Mouse (Mus musculus) CD4-positive, CD25-positive, alpha-beta regulatory T cell, adult 2 months (primary cell): ENCODE data around the gene Rps19bp1.

ENCODE experiments used
- DNase-seq: peaks from one replicate; pipeline ENCODE4 v3.0.0-alpha.2; 2012; ENCODE audit warnings: low read depth, low spot score

The Rps19bp1 gene

DNA sequence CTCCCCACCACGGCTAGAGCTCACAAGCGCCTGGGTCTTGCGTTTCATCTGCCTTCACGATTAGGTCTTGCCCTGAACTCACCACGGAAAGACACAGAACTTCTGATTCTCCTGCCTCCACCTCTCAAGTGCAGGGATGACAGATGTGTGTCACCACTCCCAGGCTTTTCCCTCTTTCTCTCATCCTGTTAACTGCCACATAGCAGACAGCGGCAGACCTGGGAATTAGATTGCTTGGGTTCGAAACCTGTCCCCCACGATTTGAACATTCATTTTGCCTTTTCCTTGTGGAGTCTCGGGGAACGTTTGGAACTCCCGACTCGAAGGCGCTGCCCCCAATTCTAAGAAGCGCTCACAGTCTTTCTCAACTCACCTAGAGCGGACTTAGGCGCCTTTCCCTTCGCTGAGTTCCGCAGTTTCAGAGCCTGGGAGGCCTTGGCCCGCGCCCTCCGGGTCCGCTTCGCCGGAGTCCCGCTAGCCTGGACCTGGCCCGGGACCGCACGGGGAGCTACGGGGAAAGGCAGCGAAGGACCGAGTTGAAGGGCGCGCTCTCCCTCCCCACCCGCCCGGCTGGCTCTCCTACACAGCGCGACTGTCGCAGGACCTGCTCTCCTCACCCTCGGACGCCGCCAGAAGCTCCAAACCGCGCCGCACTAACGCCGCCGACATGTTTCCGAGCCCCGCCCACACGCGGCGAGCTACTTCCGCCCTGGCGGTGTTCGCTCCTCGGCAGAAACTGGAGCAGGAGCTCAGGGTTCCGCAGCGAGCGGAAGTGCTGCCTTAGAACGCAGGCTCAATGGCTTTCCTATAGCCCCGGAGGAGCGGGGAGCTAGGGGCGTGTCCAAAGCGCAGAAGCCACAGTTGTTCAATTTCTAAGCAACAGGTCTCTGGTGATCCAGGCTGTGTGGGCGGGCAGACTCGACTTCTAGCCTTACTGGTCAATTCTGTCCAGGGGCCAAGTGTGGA, at the start of gene Rps19bp1:
TSS of gene Rps19bp1 (minus strand) at position 706 of the 966 bp plus-strand sequence.
- peak; percentile 97 for DNase-seq

DNA sequence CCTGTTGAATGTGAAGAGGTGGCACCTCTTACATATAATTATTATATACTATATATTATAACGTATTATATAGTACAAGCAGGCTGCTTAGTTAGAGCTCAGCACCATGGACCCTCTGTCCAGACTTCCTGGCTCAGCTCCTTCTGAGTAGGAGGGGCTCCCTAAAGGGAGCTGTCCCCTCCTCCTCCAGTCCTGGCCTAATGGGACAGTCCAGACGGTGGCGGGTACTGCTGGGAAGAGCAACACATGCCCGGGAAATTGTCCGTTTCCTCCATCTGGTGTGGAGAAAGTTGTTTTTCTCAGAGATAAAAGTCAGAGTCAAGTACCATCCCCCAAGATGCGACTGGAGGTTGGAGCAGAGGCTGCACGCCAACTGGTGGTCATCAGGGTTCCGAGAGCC, 42.0 kb upstream of the Rps19bp1 start:
- DNase-seq, result no peak

DNA sequence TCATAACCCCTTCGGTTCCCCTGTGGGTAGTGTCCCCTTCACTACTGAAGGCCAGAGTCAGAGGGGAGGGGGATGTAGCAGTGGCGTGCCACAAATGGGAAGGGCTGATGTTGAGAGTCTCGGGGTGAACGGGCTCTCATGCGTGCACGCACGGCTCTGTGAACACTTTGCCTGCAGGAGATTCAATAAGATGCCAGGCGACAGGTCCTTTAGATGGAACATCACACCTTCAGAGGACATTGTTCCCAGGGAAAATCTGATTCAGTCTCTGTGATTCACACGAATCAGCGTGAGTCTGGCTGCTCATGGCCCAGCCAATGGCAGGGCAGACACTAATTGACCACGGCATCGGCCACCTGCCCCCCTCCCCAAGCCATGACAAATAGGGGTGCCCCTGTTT, 40.1 kb upstream of the Rps19bp1 start:
- DNase-seq, result no peak

DNA sequence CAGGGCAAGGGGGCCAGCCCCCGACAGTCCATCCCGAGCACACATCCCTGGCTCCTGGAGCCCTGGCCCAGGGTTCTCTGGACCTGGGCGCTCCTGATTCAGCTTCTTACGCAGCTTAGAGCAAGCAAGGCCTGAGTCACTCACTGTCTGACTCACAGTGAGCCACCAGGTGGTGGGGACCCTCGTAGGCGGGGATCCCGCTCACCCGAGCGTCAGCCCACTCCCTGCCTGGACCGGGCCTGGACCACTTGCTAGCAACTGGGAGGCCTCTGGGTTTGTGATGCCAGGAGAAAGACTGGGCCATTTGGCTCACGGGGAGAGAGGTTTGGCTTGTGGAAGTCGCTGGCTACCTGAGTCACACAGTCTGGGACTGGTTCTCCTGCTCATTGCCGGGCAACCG, 39.7 kb upstream of the Rps19bp1 start:
- DNase-seq, result no peak

DNA sequence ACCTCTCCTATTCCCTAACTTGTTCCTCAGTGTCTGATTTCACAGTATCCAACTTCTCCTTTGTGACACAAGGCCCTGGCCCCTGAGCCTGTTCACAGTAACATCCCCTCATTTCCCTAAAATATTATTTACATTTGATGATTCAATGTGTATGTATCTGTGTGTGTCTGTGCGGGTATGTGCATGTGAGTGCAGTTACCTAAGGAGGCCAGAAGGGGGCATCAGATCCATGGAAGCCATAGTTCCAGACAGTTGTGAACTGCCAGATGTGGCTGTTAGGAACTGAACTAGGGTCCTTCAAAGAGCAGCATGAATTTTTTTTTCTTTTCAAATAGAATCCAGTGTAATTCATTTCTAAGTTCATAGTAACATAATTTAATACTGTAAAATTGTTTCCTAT, 33.0 kb upstream of the Rps19bp1 start:
- peak; percentile 24 for DNase-seq

DNA sequence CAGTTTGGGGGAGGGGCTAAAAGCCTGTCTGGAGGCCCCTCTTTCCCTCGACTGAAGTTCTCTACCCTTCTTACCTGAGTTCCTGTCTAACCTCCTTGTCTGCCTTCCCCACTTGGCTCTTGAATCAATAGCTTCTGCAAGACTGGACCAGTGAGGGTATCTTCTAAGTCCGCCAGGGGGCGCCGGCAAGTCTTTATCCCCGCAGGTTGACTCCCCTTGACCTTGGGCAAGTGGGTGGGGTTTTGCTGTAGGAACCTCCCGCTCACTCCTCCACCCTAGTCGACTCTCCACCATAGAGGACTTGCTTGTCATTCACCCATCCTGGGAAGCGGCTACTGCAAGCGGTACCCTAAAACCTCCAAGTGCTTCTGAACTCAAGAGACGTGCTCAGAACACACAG, 25.3 kb upstream of the Rps19bp1 start:
- DNase-seq, result peak; percentile 89

DNA sequence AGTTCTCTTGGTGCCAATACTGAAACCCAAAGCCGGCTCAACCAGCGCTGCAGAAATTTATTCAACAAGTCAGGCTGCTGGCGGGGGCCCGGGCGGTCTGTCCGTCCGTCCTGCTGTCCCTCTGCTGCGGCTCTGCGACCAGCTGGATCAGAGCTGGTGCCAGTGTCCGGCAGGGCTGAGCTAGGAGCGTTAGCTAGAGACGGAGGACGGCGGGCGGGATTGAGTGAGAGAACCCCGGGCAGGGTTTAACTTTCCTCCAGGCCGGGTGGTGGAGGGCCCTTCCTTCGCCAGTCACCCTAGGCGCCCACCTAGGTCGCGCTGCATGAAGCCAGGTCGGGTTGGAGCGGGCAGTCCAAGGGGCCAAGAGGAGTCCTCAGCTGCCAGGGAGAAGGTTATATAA, 23.9 kb upstream of the Rps19bp1 start:
- no peak for DNase-seq

DNA sequence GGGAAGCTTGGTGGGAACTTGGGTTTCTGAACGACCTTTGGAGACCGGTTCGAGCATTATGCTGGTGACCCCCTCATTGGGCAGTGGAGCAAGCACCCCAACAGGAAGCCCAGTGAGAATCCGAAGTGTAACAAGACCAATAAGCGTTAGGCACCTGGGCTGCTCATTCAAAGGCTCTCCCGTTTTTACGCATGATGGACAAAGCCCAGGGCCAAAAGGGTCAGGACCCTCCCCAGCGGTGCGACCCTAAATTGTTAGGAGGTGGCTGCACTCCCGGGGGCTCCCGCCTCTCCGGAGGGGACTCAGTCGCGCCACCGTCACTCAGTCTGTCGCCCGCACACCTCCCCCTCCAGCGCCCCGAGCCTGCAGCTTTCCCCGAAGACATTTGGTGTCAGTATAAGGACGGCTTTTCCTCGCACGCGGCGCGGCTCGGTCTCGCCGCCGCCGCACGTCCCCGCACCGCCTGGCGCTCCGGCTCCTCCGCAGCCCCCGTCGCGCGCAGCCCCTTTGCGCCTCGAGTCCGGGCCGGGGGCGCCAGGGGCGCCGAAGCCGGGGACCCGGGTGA, 22.8 kb upstream of the Rps19bp1 start, which contains the start of gene Cacna1i:
TSS of gene Cacna1i (plus strand) at position 388 of the 565 bp plus-strand sequence.
- DNase-seq, result no peak

DNA sequence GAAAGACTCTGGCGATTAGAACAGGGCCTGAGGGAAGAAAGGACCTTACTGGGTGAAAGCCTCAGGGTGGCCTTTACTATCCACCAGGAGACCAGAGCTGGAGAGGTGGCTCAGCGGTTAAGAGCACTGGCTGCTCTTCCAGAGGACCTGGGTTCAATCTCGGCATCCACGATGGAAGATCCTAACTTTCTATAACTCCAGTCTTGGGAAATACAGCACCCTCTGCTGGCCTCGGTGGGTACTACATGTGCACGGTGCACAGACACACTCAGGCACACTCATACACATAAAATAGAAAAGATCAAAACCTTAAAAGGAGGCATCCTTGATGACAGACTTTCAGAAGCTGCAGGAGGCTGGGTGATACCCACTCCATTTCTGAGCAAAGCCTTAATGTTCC, 16.5 kb upstream of the Rps19bp1 start:
- DNase-seq, result peak; percentile 69

DNA sequence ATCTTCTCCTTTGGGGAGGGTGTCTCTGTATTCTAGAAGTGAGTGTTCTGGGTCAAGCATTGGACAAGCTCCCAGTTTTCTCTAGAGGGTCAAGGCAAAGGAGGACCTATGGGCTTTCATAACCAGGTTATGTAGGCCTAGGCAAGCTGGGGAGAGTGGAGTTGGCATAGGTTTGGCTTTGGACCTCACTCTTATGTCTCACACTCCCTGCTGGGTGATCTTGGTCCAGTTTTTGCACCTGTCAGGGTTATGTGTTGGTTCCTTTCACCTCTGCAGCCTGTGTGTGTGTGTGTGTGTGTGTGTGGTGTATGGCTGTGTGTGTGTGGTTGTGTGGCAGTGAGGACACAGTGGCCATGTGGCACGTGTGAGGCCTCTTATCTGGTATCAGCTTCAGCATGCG, 14.9 kb upstream of the Rps19bp1 start:
- DNase-seq, result no peak

DNA sequence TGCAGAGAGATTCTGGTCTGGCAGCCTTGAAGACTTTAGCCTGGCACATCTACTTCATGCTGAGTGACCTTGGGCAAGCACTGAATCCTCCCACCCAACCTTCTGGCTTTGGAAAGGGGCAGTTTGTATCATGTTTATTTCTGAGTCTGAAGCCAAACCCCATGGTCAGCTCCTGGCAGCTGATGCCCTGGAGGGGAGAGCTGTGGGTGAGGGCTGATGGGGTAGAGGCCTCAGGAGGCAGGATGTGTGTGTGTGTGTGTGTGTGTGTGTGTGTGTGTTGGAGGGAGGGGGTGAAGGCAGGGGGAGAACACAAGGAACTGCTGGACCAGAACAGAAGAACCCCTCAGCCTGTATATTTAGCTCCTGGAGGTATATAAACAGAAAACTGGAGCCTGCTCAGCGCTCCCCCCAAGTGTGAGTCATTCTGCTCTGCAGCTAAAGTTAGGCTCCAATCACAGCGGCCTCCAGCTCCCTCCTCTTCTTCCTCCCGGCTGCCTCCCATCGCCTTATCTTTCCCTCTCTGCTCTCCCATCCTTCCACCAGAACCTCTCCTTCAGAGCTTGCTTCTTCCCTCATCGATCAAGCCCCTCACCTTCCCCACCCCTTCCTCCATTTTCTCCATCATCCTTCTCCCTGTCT, 14.1 kb upstream of the Rps19bp1 start:
- no peak for DNase-seq

DNA sequence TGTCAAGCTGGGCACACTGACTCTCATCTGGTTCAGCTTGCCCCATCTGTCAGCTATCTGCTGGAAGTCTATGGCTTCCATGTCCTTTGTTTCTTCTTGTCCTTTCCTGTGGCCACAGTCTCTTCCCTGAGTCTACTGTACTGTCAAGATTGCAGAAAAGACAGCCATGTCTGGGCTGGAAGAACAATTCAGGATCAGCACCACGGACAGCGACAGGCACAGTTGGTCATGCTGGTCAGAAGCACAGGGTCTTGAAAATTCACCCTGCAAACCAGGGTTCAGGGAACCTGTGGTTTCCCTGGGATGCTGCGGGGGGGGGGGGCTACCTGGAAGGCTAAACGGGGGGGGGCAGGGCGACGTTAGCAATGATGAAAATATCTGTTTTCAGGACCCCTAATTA, 13.5 kb upstream of the Rps19bp1 start:
- DNase-seq, result peak; percentile 60

DNA sequence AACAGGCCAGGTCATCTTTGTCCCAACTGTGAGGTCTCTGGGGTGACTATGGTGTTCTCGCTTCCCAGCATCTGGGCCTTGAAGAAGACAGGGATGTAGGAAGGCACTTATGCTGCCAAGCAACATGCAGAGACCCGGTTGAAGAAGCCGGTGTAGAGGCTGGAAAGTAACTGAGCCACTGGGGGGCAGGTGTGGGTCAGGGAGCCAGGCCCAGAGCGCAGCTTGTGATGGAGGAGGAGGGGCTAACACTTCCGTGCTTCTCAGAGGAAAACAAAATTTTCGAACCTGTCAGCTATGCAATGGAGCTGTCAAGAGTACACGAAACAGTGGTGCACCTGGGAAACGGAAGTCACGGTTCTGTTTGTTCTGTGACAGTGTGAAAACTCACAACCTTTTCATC, 13.0 kb upstream of the Rps19bp1 start:
- DNase-seq, result peak; percentile 48

DNA sequence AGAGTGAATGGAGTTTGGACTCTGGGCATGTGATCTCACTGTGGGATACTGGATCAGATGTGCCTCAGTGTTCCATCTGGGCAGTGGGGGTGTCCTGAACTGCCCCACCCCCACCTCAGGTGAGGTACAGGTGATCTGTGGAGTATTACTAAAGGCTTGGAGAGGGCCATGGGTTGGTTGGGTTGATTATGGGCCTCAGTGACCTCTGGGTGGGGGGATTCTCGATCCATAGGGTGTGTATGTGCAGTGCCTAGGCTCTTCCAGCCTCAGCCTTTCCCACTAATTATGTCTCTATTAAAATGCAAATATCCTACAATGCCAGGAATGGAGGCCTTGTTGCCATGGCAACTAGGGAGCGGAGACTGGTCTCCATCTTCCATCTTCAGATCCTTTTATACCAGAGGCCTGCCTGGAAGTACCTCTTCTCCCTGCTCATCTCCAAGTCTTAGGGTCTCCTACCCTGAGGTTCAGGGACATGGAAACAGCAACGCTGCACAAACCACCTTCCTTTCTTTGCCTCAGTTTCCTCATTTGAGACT, 7.8 kb upstream of the Rps19bp1 start:
- DNase-seq, result no peak

DNA sequence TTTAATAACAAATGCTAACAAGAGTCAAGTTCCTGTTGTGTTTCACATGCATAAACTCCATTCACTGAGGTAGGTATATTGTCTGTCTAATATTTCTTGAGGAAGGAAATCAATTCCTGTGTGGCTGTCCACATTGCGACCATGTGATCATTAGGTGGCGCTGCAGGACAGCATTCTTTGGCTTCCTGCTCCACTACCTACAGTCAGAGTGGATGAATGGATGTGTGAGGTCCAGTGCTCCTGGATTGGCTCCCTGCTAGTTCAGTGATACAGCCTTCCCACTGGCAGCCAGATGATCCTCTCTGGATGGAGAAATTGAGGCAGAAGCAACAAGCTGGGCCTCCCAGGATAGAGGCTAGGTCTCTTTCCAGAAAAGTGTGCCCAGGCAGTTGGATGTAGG, 2.2 kb upstream of the Rps19bp1 start:
- peak; percentile 88 for DNase-seq

DNA sequence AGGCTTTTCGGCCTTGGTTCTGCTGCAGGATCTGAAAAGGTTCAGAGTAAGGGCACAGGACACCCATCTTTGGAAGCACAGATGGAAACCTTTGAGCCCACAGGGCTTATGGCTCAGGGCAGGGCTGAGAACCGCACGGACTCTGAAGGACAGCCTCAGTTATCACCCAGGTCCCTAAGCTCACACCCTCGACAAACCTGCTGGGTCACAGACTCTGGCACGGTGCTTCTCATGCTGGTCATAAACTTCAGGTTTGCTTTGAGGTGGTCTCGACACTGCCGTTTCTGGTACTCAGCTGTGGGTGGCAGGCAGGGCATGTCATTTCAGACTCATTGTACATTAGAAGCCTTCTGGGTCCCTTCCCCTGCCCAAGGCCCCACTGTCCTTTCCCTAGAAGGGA, 3.0 kb downstream of the Rps19bp1 start:
- no peak for DNase-seq

DNA sequence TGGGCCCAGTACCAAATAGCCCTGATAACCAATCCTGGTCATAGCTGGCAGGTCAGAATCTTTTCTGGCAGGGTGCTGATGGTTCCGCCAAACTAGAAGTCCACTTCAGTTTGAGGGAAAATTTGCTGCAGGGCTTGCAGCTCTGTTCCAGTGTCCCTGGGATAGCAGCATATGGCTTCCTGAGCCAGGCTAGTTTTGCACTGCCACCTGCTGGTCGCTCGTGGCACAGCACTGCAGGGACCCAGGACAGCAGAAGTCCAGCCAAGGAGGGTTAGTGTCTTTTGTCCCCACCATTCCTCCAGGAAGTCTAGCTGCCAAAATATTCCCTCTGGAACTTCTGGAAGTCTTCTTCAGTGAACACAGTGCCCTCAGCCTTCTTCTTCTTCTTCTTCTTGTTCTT, 3.4 kb downstream of the Rps19bp1 start:
- DNase-seq, result peak; percentile 87

DNA sequence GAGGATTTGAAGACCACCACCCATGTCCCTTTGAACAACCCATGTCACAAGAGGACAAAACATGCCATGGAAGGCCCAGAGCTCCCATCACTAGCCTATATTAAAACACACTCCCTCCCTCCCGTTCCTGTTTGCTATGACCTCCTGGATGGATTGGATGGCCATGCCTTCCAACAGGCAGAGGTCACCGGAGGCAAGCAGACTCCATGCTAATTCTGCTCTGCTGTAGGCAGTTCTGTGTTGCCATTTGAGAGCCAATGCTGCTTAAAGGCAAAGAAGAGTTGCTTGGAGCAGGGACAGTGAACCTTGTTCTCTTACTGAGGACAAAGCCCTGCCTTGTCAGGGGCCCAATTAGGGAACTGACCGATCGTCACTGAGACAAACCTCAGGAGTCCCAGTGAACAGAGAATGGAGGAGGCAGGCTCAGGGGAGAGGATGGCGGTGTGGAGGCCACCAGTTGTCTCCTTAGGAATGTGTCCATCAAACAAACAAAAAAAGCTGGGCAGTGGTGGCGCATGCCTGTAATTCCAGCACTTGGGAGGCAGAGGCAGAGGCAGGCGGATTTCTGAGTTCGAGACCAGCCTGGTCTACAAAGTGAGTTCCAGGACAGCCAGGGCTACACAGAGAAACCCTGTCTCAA, 4.6 kb downstream of the Rps19bp1 start:
- no peak for DNase-seq

DNA sequence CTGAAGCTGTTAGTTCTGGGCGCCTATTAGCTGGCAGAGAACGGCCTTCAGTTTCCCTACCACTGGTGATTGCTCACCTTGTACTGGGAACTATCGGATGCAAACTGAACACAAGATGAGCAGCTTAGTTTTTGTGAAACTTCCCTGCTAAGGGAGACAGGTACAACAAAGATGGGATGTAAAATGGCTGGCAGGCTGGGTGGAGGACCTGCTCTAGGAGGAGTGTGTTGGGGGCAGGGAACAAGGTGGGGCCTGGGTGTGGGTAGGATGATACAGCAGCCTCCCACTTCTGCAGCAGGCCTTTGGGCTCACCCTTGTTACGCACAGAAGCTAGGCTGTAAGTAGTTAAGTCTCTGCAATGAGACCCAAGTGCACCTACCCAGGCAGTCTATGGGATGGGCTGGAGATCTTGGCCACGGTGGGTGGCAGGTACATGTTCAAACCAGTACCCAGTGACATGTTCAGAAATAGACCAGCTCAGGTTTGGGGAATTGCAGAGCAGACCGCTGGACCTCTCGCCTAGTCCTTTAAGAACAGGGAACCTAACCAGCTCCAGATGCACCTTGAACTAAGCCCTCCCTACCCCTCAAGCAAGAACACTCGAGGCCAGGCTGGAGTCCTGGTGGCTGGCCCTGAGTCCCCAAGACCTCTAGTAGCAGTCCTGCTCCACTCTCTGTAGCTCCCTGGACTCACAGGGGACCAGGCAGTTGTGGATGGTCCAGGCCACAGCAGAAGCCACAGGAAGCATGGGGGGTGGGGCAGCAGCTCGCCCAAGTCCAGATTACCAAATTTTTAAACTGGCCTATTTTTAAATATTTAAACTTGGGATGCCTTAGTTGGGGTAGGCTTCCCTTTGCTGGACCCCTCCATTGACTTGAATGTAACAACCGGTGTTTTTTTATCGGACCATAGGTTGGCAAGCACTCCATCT, 5.6 kb downstream of the Rps19bp1 start:
- peak; percentile 39 for DNase-seq

DNA sequence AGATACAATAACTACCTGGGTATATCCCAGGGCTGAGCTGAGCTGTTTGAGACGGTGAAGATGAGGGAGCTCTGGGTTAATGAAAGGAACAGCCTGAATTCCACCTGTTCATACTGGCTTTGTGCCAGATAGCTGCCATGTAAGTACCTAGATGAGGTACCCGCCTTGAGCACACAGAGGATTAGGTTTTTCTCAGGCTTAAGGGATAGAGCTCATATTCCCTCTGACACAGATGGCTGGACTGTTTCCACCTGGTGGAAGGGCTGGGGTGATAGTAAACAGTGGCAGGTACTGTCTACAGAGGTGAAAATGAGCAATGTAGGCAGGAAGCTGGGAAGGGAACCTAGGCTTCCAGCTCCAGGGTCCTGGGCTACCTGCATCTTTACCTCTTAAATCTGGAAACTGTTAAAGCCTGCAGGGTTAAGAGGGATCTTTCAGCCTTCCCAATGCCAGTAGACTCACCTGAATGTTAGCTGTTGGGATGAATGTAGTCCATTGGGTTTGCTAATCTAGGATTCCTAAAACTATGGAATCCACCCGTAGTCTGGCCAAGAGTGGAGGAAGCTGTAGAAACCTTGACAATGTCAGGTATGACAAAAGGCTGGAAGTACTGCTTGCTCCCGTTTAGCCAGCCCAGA, 6.4 kb downstream of the Rps19bp1 start:
- peak; percentile 44 for DNase-seq
